Mouse (Mus musculus): ENCODE data around the gene Cacna2d3.

The Cacna2d3 gene

GRCm38 (mm10) chr14:29392851-29393250, 328.8 kb downstream of the Cacna2d3 start:
- DNase-seq (ENCODE audit: low read depth, low spot score) = no peak

- no peak for DNase-seq (ENCODE audit: low read depth, low spot score)
These were observed 330.2 kb downstream of the Cacna2d3 start for GRCm38 (mm10) chr14:29391489-29391888.

GRCm38 (mm10) chr14:29387761-29388160, 333.9 kb downstream of the Cacna2d3 start:
- DNase-seq (ENCODE audit: low read depth, low spot score) = no peak

DNA sequence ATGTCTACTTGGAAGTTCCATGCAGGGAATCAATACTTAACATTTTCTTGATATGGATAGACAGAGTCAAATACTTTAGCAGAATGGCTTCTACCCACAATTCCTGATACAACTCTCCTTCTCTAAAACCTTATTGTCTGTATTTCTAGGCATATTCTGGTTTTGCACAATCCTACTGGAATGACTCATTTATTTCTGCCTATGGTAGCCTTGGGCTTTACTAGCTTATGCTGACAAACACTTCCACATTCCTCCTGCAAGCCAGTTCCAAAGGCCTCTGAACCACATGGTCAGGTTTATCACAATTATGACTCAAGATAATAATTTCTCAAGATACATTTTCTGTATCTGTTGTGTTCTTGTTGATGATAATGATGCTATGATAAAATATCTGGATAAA, 336.2 kb downstream of the Cacna2d3 start:
- no peak for DNase-seq (ENCODE audit: low read depth, low spot score)

GRCm38 (mm10) chr14:29382786-29383185, 338.9 kb downstream of the Cacna2d3 start:
- no peak for DNase-seq (ENCODE audit: low read depth, low spot score)

DNA sequence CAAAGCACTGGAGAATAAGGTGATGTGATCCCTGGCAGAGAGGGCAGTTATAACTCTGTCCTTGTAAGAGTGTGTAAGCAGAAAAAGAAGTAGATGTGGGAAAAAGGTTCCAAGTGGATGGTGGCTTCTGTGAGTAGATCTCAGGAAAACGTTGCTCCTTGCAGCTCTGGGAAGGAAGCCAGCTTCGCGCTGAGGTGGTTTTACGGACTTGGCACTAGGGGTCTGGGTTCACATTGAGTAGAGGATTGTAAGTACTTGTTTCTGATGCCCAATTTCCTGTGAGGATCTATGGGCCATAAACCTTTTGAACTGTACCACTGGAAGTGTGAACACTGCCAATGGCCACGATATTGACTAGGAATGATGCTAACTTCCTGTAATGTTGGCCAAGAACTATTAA, 354.8 kb downstream of the Cacna2d3 start:
- no peak for DNase-seq (ENCODE audit: low read depth, low spot score)

DNA sequence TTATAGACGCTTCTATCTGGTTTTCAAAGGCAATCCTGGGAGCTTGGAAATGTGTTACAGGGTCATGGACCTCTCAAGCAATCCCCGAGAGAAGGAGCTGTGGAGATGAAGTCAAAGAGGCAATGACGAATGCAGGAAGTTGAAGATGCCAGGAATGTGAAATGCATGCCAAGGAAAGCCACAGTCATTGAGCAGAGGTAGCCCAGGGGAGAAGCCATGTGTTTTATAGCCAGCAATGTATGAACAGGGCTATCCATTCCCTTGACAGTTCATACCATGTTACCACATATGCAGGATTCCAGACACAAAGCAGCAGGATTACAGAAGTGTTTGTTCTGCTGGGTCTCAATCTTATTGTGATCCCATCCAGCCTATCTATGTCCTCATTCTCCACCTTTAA, 359.2 kb downstream of the Cacna2d3 start:
- DNase-seq (ENCODE audit: low read depth, low spot score) = no peak

DNA sequence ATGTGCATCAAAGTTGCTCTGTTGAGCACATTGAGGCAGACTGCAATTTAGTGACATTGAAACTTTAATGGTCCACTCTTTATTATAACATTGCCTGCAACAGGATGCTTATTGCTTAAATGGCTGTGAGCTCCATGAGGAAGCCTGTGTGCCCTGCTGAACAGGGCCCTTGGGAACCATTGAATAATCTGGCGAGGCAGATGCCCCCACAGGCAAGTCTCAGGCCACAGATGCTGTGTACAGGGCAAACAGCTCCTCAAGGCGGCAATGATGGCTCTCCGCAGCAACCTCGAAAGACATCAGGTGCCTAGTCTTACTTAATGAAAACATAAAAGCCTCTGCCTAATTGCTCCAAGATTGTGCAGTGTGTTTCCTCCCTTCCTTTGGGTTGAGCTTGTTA, 371.0 kb downstream of the Cacna2d3 start:
- no peak for DNase-seq (ENCODE audit: low read depth, low spot score)

DNA sequence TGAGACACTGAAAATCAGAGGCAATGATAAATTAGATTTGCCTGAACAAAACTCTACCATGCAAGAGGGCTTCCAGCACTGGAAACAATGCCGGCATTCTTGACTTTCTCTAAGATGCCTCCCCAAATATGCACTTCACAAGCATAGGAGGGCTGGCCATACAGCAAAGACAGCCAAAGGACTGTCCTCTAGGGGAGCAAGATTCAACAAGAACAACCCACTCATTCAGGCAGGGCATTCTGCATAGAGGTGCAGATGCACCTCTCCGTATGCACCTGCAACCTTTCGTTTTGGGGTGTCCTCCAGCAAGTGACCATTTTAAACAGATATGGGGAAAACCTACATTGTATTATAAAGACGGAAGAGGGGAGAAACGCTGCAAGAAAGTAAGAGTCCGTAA, 380.1 kb downstream of the Cacna2d3 start:
- DNase-seq (ENCODE audit: low read depth, low spot score) = no peak

GRCm38 (mm10) chr14:29340728-29341127, 380.9 kb downstream of the Cacna2d3 start:
- DNase-seq (ENCODE audit: low read depth, low spot score) = no peak

DNA sequence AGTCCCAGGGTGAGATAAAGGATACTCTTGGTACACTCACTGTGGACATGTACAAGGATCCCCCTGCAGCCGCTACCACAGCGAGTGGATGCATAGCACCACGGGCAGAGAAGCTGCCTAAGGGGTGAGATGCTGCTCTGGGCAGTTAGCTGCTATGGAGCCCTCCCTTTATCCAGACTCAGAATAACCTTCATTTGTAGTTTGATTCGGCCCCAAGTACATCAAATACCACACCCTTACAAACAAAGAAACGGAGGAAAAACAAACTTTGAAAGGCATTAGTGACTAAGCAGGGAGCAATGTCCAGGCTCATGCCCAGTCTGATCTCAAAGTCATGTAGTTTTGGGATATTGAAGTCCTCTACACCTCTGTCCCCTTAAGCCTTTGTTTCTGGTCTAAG, 386.8 kb downstream of the Cacna2d3 start:
- no peak for DNase-seq (ENCODE audit: low read depth, low spot score)

DNA sequence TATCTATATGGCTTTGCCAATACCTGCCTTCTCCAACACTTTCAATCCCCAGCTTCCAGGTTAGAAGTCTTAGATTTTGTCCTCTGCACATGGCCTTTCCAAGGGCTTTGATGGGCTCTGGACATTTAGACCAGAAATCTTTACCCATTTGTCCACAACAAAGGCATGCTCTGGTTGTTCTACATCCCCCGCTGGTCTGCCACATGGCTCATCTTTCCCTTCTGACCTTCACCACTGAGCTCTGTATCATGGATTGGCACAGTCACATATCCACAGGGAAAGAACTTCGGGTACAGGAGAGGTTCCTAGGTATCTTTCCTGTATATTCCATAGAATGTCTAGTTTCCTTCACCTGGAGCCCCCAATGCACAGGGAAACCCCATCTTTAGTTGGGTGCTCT, 387.4 kb downstream of the Cacna2d3 start:
- DNase-seq (ENCODE audit: low read depth, low spot score) = no peak

GRCm38 (mm10) chr14:29324430-29324782, 397.3 kb downstream of the Cacna2d3 start:
- DNase-seq (ENCODE audit: low read depth, low spot score) = no peak

DNA sequence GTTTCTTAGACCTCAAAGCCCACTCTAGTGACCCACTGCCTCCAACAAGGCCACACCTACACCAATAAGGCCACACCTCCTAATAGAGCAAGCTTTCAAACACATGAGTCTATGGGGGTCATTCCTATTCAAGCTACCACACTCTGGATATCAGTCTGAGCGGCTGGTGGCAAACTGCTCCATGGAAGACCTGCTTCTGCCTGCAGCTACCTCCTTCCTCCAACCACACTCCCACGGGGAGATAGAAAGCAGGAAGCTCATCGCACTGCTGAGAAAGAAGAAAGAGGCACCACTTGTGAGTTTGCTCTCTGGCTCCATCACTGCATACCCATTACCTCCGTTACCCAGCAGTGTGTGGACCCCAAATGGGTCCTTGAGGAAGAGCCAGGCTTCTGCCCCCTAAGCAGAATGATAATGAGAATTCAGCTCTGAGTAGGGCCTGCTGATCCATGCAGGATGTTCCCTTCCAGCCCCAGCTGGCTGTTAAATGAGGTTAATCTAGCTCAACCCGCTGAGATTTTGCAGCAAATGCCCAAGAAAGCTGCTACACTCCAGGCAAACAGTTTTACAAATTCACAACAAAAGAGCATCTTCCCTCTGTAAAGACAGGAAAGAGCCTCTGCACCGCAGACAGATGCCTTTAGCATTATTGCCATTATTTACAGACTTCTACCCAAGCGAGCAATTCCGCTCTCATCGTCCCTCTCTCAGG, 397.8 kb downstream of the Cacna2d3 start:
- DNase-seq (ENCODE audit: low read depth, low spot score) = no peak

DNA sequence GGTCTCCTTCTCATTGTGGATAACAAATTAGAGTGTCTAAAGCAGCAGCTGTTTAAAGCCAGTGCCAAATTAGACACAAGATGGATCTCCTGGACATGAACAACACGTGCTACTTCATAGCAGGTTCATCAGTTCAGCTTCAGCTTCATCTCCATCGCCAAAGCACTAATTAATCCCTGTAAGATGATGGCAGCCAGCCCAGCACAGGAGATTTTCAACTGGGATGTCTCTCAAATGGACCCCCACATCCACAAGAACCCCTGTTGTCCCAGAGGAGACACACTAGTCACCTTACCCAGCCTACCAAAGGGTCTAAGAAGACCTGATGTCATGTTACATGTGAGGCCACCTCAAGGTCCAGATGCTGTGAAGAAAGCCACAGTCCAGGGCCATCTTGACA, 408.2 kb downstream of the Cacna2d3 start:
- no peak for DNase-seq (ENCODE audit: low read depth, low spot score)

- no peak for DNase-seq (ENCODE audit: low read depth, low spot score)
These were observed 416.0 kb downstream of the Cacna2d3 start for GRCm38 (mm10) chr14:29305623-29306022.

GRCm38 (mm10) chr14:29296185-29296754, 425.4 kb downstream of the Cacna2d3 start:
- DNase-seq (ENCODE audit: low read depth, low spot score) = no peak

DNA sequence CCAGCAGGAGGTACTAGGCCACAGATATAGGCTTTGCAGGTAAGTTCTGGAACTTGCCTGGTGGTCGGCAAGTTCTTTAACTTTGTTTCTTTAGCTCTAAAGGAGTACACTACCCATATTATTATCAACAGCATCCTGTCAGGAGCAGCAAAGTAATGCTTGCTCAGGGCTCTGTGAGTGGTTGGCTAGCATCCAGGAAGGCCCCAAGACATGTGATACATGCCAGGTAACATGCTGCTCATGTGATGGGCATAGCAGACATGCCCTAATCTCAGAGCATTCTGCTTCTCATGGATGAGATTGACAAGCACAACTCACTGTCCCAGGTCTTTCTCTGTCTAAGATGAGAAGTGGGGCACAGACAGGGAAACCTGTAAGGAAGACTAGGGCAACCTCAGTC, 442.8 kb downstream of the Cacna2d3 start:
- no peak for DNase-seq (ENCODE audit: low read depth, low spot score)

DNA sequence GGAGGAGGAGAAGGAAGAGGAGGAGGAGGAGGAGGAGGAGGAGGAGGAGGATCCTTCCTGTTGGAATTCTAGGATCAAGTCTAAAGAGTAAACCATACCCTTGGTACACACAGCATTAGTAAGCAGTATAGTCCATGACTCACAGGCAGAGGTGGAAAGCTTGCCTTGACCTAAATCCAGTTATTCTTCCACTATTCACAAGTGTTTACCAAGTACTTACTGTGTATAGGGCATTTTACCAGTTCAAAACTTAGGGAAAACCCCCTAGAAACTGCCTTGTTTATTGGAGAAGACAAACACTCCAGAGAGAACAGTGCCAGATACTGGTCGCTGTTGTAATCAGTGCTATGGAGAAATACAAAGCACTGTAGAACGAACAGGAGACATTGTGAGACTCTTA, 443.3 kb downstream of the Cacna2d3 start:
- DNase-seq (ENCODE audit: low read depth, low spot score) = no peak

- no peak for DNase-seq (ENCODE audit: low read depth, low spot score)
These were observed 444.0 kb downstream of the Cacna2d3 start for GRCm38 (mm10) chr14:29277701-29278100.

DNA sequence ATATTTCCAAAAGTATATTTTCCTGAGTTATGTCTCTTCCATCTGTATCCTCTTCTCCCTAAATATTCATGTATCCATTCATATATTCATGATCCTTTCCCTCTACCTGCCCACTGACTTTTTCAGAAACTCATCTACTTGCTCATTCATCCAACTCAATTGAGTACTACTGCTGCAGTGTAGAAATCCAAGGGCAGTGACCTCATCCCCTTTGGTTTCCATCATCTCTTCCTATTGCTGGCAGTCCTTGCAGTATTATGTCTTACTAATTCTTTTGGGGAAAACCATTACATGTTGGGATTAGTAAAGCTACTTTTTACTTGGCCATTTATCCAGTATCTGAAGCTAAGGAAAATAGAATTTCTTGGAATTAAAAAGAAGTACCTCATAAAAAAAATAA, 447.8 kb downstream of the Cacna2d3 start:
- DNase-seq (ENCODE audit: low read depth, low spot score) = no peak

GRCm38 (mm10) chr14:29270541-29270940, 451.1 kb downstream of the Cacna2d3 start:
- no peak for DNase-seq (ENCODE audit: low read depth, low spot score)

DNA sequence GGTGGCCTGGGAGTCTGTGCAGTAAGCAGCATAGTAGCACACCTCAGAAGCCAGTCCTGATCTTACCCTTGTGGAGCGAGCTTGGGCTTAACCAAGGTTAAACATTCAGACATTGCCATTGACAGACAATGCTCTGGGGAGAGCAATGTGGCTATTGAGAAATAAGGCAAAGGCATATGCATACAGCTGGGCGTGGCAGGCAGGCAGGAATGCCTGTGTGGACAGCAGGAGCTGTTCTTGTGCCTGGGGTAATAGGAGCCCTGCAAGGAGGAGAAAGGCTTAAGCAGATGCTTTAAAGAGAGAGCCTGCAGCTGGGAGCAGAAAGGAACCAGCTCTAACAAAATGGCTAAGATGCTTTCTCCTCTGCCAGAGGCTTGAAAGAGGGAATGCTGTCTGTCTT, 451.8 kb downstream of the Cacna2d3 start:
- DNase-seq (ENCODE audit: low read depth, low spot score) = no peak

- DNase-seq (ENCODE audit: low read depth, low spot score) = no peak
These were observed 453.1 kb downstream of the Cacna2d3 start for GRCm38 (mm10) chr14:29268609-29269008.

All from CD4-positive helper T cell, adult 2 months (primary cell).